Mouse (Mus musculus) ES-E14 (cell line): Measurements from ENCODE around the gene Clspn. TPM values are rescaled to one million over a fixed set of nuclear protein-coding genes. Genes with fewer than 3 reads are reported as not detected.
A peak's percentile ranks its signal among the peaks of the same experiment; 100 is the strongest.

Experiments
- DNase-seq: peaks from one replicate; pipeline ENCODE4 v3.0.0-alpha.2; 2013; ENCODE audit warnings: low read depth, low spot score
- H3K27ac ChIP-seq: 2 replicates; pipeline ENCODE4 v1.5.1; 2012; ENCODE audit warnings: low read depth, mild to moderate bottlenecking, low read length, moderate library complexity, mixed read lengths; ENCODE audit not compliant: poor library complexity, insufficient read depth, severe bottlenecking
- H3K36me3 ChIP-seq: 2 replicates; pipeline ENCODE4 v1.6.1; 2012; ENCODE audit warnings: mild to moderate bottlenecking, low read length, moderate library complexity, mixed read lengths; ENCODE audit not compliant: control insufficient read depth, poor library complexity, insufficient read depth, severe bottlenecking
- H3K4me1 ChIP-seq, 2 experiments: fragments of 150-350 bp in 1 of 2; sonication (generic) in 1 of 2; 2 replicates each; pipeline ENCODE4 v1.6.1; 2012; ENCODE audit warnings: low read length in 2 of 2, mild to moderate bottlenecking in 1 of 2, mixed read lengths in 1 of 2; ENCODE audit not compliant: control insufficient read depth in 2 of 2, insufficient read depth in 2 of 2, poor library complexity in 1 of 2
- H3K4me3 ChIP-seq, 2 experiments: fragments of 150-350 bp in 1 of 2; sonication (generic) in 1 of 2; 2 replicates each; pipeline ENCODE4 v1.5.1; 2012; ENCODE audit warnings: low read length in 2 of 2, low read depth in 1 of 2, mild to moderate bottlenecking in 1 of 2, mixed read lengths in 1 of 2; ENCODE audit not compliant: insufficient read depth in 1 of 2, poor library complexity in 1 of 2, severe bottlenecking in 1 of 2
- H3K9ac ChIP-seq: 2 replicates; pipeline ENCODE4 v1.6.1; 2012; ENCODE audit warnings: low read depth, mild to moderate bottlenecking, low read length, mixed read lengths; ENCODE audit not compliant: poor library complexity, insufficient read depth, severe bottlenecking
- H3K9me3 ChIP-seq: fragments of 150-350 bp; sonication (generic); 2 replicates; pipeline ENCODE4 v1.6.1; 2012; ENCODE audit warnings: low read depth, mild to moderate bottlenecking, low read length; ENCODE audit not compliant: control insufficient read depth, insufficient read depth
- CHD2 ChIP-seq: IDR thresholded peaks from 2 replicates; pipeline ENCODE4 v1.6.1; 2014; ENCODE audit warnings: mild to moderate bottlenecking, low read depth, low read length, inconsistent platforms
- HCFC1 ChIP-seq: IDR thresholded peaks from 2 replicates; pipeline ENCODE4 v1.6.1; 2012; ENCODE audit warnings: low read length, inconsistent platforms, borderline replicate concordance; ENCODE audit not compliant: insufficient read depth
- MAFK ChIP-seq: IDR thresholded peaks from 2 replicates; pipeline ENCODE4 v1.6.1; 2014; ENCODE audit warnings: mild to moderate bottlenecking, low read depth, low read length, inconsistent platforms; ENCODE audit not compliant: insufficient read depth
- ZC3H11A ChIP-seq: IDR thresholded peaks from 2 replicates; pipeline ENCODE4 v1.6.1; 2012; ENCODE audit warnings: low read depth, mild to moderate bottlenecking, inconsistent platforms, low read length, borderline replicate concordance
- ZNF384 ChIP-seq: IDR thresholded peaks from 2 replicates; pipeline ENCODE4 v1.6.1; 2012; ENCODE audit warnings: low read depth, low read length, inconsistent platforms
- in situ Hi-C, 2 experiments: fragments of 600-800 bp; cut with MboI; formaldehyde crosslinking; loops; one replicate each; pipeline ENCODE4 v1.15.1; 2025; ENCODE audit warnings: low sequenced_read_pairs in 2 of 2, inconsistent platforms in 1 of 2; ENCODE audit not compliant: unreplicated experiment in 2 of 2
- total RNA-seq: library from RNA; depleted of rRNA; stranded (reverse); fragments of 300-350 nt; gene quantifications from 2 replicates; pipeline ENCODE4 v1.2.3, GENCODE M21; 2012

The Clspn gene
- total RNA-seq, 1 experiment: 26.2 TPM

DNA sequence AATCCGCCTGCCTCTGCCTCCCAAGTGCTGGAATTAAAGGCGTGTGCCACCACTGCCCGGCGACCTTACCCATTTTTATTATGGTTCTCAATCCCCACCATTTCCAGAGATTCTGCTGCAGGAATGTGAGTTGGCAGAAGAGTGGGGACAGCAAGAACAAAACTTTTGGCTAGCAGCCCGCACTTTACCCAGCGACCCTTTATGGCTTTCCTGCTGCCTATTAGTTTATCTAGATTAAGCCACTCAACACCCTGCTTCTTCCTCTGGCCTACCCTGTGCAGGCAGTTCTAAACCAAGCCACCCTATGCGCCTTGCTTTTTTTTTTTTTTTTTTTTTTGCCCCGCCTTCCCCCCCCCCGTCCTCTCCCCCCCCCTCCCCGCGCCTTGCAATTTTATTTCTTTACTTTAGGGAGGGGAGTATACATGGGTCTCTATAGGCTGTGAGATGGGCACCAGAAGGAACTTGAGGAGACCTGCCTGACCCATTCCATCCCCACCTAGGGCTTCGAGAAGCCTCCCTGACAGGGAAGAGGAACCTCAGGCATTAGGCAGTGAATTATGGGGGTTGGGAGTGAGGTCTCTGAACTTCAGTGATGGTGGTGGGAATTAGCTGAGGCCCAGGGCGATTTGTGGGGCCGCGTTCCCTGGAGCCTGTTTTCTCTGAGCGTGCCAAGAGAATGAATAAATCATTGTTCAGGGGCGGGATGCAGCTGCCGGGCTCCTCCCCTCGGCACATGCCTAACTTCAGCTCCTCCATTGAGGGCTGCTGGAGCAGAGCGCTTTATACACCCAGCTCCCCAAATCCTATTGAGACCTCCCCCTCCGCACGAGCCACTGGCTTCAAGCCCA lies 45.1 kb downstream of the Clspn start:
- Histone ChIP-seq H3K4me3 (peak overlapping the region; percentile 26 to 30; a peak in 2 of 4 replicates), H3K27ac (no peak overlapping the region), H3K9ac (no peak overlapping the region; the same call in 1 of the 2 replicates), H3K4me1 (peaks cover 0 to 8% of the 10 kb centered on the region in 2 experiments; a peak in 3 of 4 replicates), H3K36me3 (no peaks in the 10 kb centered on the region), H3K9me3 (no peaks in the 10 kb centered on the region)
- TF ChIP-seq ZC3H11A (no peak), MAFK (no peak), ZNF384 (no peak), CHD2 (no peak), HCFC1 (no peak)
- DNase-seq: no peak
- in situ Hi-C loops: loop anchor here in 1 of 2 experiments (10.0 kb wide), 1 partner anchor 133 kb away; the partner anchor contains the start of gene Tfap2e

DNA sequence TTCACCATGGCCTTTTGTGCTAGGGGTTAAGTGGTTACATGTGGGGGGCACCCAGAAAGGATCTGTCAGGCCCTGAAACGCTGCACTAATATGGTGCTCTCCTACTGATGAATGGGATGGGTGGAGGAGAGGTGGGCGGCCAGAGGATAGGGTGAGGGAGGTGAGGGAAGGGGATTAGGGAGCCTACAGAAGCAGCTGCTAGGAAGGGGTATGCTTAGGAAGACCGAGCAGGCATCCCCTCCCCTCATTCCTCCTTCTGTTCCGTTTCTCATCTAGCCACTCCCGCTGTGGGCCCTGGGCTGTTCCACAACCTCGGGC lies 45.7 kb downstream of the Clspn start:
- peak overlapping the region in 1 of 2 experiments; percentile 30; a peak in 1 of 4 replicates for H3K4me3 ChIP-seq
- DNase-seq: no peak

DNA sequence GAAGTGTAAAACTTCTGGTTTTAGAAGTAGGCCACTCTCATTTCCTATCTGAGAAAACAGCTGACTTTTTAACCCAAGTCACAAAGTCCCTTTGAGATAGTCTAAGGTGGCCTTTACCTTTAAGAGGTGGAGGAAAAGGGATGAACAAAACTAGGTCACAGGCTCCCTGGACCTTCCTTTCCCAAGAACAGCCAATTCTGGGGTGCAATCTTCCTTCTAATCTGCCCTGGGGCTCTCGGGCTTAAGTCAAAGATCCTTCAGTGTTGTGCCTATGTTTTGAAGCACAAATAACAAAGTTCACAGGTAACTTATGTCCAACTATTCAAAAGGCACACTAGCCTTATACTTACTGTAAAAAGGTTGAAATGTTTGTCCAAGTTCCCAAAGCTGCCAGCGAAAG lies 47.4 kb downstream of the Clspn start:
- Histone ChIP-seq H3K27ac (no peak overlapping the region), H3K9ac (no peak overlapping the region)

More for the DNA sequence above, 45.7 kb downstream of the Clspn start:
- no peak overlapping the region; the same call in 1 of the 2 replicates for H3K9ac ChIP-seq
- no peak for TF ChIP-seq ZNF384
- no peak for TF ChIP-seq CHD2
- TF ChIP-seq MAFK: no peak
- no peak for TF ChIP-seq ZC3H11A
- TF ChIP-seq HCFC1: no peak
- in situ Hi-C loops: loop anchor here in 1 of 2 experiments (10.0 kb wide), 1 partner anchor 132 kb away; the partner anchor contains the start of gene Tfap2e
- H3K27ac ChIP-seq: no peak overlapping the region
- peaks cover 0 to 8% of the 10 kb centered on the region in 2 experiments; a peak in 3 of 4 replicates for H3K4me1 ChIP-seq
- H3K36me3 ChIP-seq: no peaks in the 10 kb centered on the region
- no peaks in the 10 kb centered on the region for H3K9me3 ChIP-seq

DNA sequence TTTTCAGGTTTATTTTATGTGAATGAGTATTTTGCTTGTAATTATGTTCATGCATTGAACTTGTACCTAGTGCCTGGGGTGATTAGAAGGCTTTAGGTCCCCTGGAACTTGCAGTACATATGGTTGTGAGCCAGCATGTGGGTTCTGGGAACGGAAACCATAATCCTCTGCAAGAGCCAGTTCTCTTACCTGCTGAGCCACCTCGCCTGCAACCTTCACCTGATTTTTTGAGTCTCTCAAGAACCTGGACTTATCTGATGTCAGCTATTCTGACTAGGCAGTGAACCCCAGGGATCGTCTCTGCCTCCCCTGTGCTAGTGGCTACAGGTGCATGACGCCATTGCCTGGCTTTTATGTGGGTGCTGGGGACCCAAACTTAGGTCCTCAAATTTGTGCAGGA lies 49.0 kb downstream of the Clspn start:
- no peak overlapping the region for H3K27ac ChIP-seq
- H3K9ac ChIP-seq: no peak overlapping the region
- H3K4me3 ChIP-seq: no peak overlapping the region
- no peaks in the 10 kb centered on the region for H3K36me3 ChIP-seq
- TF ChIP-seq ZNF384 (no peak), HCFC1 (no peak), CHD2 (no peak), MAFK (no peak)
- in situ Hi-C loops: loop anchor here in 1 of 2 experiments (10.0 kb wide), 1 partner anchor 129 kb away; the partner anchor contains the start of gene Tfap2e
- no peaks in the 10 kb centered on the region for H3K9me3 ChIP-seq
- no peak for DNase-seq
- peaks cover 0 to 10% of the 10 kb centered on the region in 2 experiments; a peak in 3 of 4 replicates for H3K4me1 ChIP-seq

More for the DNA sequence above, 47.4 kb downstream of the Clspn start:
- Histone ChIP-seq H3K9me3 (no peaks in the 10 kb centered on the region), H3K4me3 (no peak overlapping the region), H3K36me3 (no peaks in the 10 kb centered on the region), H3K4me1 (peaks cover 0 to 8% of the 10 kb centered on the region in 2 experiments; a peak in 3 of 4 replicates)
- no peak for TF ChIP-seq CHD2
- no peak for TF ChIP-seq MAFK
- no peak for TF ChIP-seq ZNF384
- no peak for TF ChIP-seq HCFC1
- no peak for TF ChIP-seq ZC3H11A
- DNase-seq: no peak
- in situ Hi-C loops: loop anchor here in 1 of 2 experiments (10.0 kb wide), 1 partner anchor 131 kb away; the partner anchor contains the start of gene Tfap2e
